Mouse (Mus musculus) lung, postnatal 0 days (tissue): Measurements from ENCODE around the gene Olfr548-ps1.

Experiments
- CTCF ChIP-seq: IDR thresholded peaks from 2 replicates; pipeline ENCODE4 v1.5.1; 2016; ENCODE audit warnings: antibody characterized with exemption, mild to moderate bottlenecking
- EP300 ChIP-seq: IDR thresholded peaks from 2 replicates; pipeline ENCODE4 v1.6.1; 2016; ENCODE audit warnings: antibody characterized with exemption, mild to moderate bottlenecking, control low read depth

DNA sequence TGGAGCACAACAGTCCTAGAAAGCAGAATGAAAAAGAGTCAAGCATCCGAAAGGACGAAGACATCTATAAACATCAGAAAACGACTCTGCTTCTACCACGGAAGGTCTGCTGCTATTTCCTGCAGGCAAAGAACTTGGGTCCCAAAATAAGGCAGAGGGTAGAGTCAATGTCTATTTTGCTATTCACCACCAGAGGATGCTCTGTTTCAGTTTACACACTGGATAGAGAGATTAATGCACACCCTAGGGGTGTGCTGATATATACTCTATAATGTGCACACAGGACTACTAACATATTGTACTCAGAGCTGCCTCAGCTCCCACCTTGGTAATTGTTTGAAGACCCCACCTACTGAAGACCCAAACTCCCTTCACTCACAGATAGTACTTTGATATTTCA is 25.5 kb downstream of the Olfr548-ps1 start:
- peak; percentile 35 for TF ChIP-seq CTCF
- TF ChIP-seq EP300, result no peak
